Mouse (Mus musculus): Measurements from ENCODE around the gene Mcm10. TPM values are rescaled to one million over a fixed set of nuclear protein-coding genes. Genes with fewer than 3 reads are reported as not detected.
A peak's percentile ranks its signal among the peaks of the same experiment; 100 is the strongest.
"Not testable (repeated sequence)": the region's sequence is repeated elsewhere in the genome, so short reads cannot be mapped to it uniquely, and the experiment has no call there.

The Mcm10 gene
- polyA plus RNA-seq, 1 experiment = 2.2 TPM

DNA sequence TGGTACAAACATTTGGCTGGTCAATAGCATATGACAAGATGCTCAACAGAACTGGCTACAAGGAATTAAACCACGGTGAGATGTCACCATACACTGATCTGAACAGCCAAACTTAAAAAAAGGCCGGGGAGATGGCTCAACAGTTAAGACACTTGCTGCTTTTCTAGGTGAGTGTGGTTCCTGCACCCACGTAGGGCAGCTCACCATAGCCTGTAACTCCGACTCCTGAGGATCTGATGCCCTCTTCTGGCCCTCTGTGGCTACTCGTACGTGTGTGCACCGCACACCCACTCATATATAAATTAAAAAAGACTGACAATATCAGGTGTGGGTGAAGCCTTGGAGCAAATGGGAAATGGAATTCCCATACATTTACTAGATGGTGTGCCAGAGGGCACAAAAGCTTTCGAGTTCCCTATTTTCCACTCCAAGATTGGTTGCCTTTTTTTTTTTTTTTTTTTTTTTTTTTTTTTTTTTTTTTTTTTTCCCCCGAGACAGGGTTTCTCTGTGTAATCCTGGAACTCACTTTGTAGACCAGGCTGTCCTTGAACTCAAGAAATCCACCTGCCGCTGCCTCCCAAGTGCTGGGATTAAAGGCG is 23.7 kb downstream of the Mcm10 start:
- DNase-seq (ENCODE audit: extremely low spot score in 1 of 2, low spot score in 1 of 2) = no peak

DNA sequence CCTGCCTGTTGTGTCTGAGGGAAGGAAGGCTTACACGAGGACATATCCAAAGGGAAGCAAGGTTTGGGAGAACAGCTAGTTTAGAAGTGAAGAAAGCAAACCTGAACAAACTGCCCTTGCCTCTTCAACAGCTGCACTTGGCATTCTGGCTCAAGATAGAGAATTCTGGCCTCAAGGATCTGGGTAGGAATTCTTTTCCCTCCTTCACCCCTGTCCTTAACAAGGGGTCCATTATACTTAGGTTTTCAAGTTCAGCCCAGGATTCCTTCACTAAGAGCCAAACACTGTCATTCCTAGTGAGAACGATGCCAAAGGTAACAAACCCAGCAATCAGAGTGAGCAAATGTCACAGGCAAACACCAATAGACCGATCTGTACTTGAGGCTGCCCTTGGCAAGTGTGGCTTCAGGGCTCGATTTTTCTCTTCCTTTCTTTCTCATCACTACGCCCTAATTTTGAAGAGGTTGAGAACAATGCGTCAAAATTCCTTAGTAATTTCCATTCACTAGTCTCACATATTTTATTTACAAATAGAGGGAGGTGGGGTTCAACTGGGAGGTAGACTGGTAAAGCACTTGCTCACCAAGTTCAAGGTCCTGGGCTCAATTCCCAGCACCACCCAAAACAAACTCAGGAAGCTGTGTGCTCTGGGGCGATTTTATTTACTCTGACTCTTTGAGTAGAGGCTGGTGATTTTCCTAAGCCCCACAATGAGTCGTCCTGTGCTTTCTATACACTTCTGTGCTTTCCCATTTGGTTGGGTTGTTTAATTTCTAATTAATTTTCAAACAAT is 25.0 kb downstream of the Mcm10 start:
- no peak for DNase-seq (ENCODE audit: extremely low spot score in 1 of 2, low spot score in 1 of 2)

DNA sequence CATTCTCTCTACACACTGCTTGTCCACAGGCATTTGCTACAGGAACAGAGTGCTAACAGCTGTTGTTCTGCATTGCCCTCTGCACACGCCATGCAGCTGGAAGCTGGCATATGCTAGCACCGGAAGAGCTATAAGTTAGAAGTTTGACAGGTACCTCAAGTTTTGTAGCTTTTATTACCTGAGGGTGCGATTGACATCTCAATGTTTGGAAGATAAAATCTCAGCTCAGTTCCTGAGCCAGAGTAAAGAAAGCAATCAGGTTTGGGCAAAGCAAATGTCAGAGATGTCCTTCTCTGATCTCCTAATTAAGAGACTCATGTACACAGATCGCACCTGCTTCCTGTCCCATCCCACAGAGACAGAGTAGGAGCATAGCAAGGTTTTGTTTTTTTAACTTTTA is 25.8 kb downstream of the Mcm10 start:
- no peak for DNase-seq (ENCODE audit: extremely low spot score in 1 of 2, low spot score in 1 of 2)

DNA sequence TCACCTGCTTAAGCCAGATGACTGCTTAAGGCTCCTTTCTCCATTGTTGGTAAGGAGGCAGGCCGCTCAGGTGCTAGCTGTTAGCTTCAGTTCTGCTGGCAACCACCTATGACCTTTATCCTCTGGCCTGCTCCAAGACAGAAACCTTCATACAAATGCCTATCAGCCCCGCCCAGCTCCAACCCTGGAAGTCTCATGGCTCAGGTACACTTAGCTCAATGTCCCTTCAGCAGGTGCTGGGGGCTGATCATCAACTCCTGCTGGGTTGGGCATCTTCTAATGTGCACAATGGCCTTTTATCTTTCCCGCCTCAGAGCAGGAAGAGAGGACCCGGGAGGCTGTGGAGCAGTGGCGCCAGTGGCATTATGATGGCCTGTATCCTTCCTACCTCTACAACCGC is 27.6 kb downstream of the Mcm10 start:
- no peak for DNase-seq (ENCODE audit: extremely low spot score in 1 of 2, low spot score in 1 of 2)

DNA sequence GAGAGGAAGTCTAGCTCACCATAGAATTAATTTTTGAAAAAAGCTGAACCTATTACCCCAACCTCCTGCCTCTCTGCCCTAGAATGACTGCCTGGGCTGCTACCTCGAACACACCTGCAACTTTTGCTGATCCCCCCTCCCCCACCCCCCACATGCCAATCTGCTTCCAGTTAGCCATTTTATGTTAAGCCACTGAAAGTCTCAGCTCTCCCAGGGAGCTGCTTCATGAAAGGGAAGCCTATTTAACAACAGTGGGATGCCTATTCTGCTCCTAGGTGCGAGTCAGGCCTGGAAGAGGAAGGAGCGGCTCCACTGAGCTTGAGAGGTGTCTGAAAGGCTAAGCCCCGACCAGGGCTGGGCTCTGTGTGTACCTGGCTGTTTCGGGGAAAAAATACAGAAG is 28.6 kb downstream of the Mcm10 start:
- no peak for DNase-seq (ENCODE audit: extremely low spot score in 1 of 2, low spot score in 1 of 2)

DNA sequence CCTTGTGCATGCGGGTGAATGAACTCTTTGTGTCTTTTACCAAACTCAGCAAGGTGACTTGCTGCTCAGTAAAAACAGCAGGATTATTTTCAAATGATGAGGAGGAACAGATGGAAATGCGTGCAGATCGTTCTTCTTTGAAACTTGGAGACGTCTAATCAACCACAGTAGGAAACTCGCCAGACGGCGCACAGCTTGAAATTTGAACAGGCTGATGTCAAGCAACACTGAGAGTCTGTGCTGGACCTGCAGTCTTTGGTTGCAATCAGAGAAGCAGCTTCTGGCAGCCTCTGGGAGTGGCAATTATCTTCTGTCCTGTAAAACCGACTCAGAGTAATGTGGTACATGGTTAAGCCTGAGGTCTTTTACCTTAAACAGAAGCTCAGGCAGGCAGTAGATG is 34.5 kb downstream of the Mcm10 start:
- no peak for DNase-seq (ENCODE audit: extremely low spot score in 1 of 2, low spot score in 1 of 2)

DNA sequence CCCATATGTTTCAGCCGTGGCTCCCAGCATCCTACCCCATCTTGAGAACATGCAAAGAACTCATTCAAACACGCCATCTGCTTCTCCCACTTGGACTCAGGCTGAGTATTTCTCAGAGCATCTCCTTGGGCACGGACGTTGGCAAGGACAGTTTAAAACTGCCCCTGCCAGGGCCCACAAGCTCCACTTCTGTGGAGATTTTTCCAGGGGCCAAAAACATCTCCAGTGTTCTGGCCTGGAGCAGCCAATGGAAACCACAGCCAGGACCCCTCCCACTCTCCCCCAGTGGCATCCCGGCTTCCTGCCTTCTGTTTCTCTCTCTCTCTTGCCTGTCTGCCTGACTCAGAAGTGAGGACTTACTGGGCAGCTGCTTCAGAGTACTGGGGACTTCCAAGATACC is 36.8 kb downstream of the Mcm10 start, which contains the start of gene Ucma:
Gene Ucma, plus strand, starts transcription at position 316 of the 400 bp plus-strand sequence.
- peak; percentile 19 to 51 for DNase-seq (ENCODE audit: extremely low spot score in 1 of 2, low spot score in 1 of 2)

DNA sequence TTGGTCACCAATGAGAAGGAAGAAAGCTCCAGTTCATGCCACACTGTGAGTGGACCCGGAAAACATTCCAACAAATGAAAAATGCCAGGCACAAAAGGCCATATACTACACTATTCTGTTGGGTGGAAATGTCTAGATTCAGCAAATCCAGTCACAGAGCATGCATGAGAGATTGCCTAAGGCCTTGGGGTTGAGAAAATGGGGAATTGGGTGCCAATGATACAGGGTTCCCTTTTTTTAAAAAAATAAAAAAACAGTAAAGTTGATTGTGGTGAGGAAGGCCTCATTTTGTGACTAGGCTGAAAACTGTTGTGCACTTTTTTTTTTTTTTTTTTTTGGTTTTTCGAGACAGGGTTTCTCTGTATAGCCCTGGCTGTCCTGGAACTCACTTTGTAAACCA is 43.5 kb downstream of the Mcm10 start:
- no peak for DNase-seq (ENCODE audit: extremely low spot score in 1 of 2, low spot score in 1 of 2)

DNA sequence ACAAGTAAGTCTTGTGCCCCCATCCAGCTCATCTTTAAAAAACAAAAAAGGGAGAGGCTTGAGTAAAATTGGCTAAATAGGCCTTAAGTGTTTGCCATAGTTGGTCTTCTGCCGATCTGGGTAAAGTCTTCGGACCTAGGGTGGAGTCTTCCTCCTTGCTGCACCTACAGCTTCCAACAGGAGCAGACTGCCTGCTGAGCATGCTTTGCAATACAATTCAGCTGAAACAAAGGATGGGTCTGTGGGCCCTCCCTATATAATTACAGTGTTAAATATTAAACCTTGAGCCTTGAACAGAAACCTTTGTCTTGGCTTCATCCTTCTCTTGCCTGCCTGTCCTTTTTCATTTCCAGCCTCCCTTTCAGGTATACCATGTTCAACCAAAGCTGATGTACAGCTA is 44.8 kb downstream of the Mcm10 start:
- no peak for DNase-seq (ENCODE audit: extremely low spot score in 1 of 2, low spot score in 1 of 2)

DNA sequence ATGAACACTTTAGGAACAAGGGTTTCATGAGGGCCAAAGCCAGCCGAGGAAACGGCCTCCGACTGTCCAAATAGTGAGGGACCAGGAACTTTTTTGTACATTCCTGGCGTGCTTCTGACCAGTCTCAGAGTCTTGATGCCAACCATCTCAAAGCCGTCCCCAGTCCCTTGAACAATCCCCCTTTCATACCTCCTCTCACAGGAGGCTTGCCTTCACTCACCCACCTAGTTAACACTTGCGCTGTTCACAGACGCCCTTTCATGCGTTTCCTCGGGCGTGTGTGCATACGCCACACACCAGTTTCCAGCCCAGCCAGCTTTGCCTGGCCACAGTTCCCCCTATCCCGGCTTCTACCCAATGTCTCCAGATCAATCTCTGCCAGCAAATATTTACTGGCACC is 54.6 kb downstream of the Mcm10 start:
- no peak for DNase-seq (ENCODE audit: extremely low spot score in 1 of 2, low spot score in 1 of 2)

DNA sequence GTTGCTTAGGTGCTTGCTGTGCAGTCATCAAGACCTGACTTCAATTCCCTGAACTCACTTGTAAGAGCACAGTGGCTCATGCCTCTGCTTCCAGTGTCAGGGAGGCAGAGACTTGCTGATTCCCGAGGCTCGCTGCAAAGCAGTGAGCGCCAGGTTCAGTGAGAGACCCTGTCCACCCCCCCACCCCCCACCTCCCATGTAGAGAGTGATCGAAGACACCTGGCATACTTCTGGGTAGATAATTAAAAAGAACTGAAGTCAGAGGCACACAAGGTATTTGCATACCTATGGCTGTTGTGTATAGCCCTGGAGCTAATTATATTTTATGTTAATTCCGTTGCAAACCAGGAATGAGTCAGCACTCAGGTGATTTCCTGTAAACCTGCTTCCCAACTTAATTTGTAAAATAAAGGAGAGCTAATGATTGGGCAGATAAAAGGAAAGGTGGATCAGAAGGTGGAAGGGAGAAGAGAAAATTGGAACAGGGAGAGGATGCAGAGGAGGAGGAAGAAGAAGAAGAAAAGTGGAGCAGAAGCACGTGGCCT is 58.3 kb downstream of the Mcm10 start:
- DNase-seq (ENCODE audit: extremely low spot score in 1 of 2, low spot score in 1 of 2) = no peak

DNA sequence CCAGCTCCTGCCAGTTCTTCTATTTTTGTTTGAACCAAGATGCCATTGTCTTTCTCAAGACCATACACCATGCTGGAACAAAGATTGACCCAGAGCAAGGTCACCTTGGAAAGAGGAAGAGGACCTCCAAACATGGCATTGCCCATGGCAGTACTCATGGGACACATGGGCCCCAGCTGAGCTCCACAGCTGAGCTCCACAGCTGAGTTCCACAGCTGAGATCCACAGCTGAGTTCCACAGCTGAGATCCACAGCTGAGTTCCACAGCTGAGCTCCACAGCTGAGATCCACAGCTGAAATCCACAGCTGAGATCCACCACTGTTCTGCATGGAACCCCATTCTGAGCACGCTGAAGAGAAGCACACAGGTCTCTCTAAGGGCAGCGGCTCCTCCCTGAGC is 61.6 kb downstream of the Mcm10 start:
- DNase-seq (ENCODE audit: extremely low spot score in 1 of 2, low spot score in 1 of 2) = no peak

DNA sequence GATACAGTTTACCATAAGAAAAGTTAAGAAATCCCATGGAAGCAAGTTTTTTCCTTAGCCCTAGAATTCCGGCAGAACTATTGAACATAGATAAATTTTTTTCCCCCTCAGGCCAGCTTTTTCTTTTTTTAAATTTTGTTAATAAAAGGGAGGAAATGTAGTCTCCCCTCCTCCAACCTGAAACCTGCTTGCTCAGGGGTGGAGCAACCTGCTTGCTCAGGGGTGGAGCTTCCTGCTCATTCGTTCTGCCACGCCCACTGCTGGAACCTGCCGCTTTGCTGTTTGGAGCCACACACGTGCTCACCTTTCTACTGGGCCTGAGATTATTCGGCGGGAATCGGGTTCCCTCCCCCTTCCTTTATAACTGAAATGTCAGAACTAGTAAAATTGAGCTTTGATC is 62.9 kb downstream of the Mcm10 start:
- not testable (repeated sequence) for DNase-seq (ENCODE audit: extremely low spot score in 1 of 2, low spot score in 1 of 2)

DNA sequence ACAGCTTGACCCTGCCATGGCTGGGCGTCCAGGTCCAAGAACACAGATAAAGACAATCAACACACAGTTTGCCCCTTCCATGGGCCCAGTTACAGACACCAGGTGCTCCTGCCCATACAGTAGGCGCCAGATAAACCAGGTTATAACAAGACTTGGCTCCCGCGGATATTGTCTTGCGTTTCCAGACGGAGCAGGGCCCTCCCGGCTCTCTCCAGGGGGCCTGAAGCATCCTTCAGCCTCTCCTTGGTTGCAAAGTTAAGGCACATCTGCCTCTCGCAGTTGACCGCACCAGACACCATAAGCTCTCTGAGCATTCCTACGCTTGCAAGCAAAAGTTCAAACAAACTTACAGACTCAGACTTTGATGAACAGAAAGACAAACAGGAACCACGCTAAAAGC is 71.7 kb downstream of the Mcm10 start:
- no peak for DNase-seq (ENCODE audit: extremely low spot score in 1 of 2, low spot score in 1 of 2)

Other genes with a start within 250 kb of the Mcm10 start
- 22.8 and 23.2 TPM in 2 replicates for gene Sephs1, start 131.2 kb downstream of the Mcm10 start, polyA plus RNA-seq (2012; rRNA removed)
- 143 and 146 TPM in 2 replicates for gene Phyh, start 93.8 kb downstream of the Mcm10 start, polyA plus RNA-seq (2012; rRNA removed)
- gene Ucma, start 36.7 kb downstream of the Mcm10 start, polyA plus RNA-seq (2012; rRNA removed) = 1.5 and 2.0 TPM in 2 replicates
- 11.7 and 13.5 TPM in 2 replicates for gene Optn, start 51.3 kb upstream of the Mcm10 start, polyA plus RNA-seq (2012; rRNA removed)
- gene Ccdc3, start 125.0 kb upstream of the Mcm10 start, polyA plus RNA-seq (2012; rRNA removed) = 12.4 and 13.3 TPM in 2 replicates